Mouse (Mus musculus): ENCODE measurements around the gene Erc2. TPM values are rescaled to one million over a fixed set of nuclear protein-coding genes. Genes with fewer than 3 reads are reported as not detected.

The Erc2 gene
- total RNA-seq, 4 experiments from 2014 or later = 1.0 to 1.2 (median 1.1) TPM

GRCm38 (mm10) chr14:28375642-28376091 lies 753.4 kb downstream of the Erc2 start:
- peak; percentile 18 for DNase-seq (ENCODE audit: low spot score)

DNA sequence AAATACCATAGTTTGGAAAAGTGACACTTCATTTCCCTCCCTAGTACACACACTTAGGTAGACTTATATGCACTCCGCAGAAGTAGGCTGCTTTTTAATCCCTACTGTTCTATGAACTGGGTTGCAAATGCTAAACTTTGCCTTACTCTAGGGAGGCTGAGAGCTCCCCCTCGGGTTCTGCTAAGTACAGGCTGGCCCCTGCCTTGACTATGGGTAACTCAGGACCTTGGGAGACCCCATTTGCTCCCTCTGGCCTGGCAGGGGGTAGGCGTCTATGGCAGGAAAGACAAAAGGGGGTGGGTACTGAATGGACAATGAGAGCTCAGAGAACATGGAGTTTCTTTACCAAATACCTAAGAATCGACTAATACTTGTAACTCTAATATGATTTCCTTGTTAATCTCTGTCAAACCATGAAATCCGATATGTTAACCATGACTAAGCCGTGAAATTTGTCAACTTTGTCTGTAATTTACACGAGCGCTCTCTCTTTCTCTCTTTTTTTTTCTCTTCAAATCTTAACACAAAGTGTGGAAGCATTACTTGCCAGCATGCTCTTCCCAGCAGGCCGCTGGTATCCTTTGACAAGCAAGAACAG lies 754.1 kb downstream of the Erc2 start:
- no peak for DNase-seq (ENCODE audit: low spot score)

GRCm38 (mm10) chr14:28377519-28377918 lies 755.3 kb downstream of the Erc2 start:
- DNase-seq (ENCODE audit: low spot score) = no peak

GRCm38 (mm10) chr14:28380129-28380528 lies 757.9 kb downstream of the Erc2 start:
- no peak for DNase-seq (ENCODE audit: low spot score)

- DNase-seq (ENCODE audit: low spot score) = no peak
Observed at GRCm38 (mm10) chr14:28381801-28382550, 759.7 kb downstream of the Erc2 start.

- DNase-seq (ENCODE audit: low spot score) = no peak
Observed at GRCm38 (mm10) chr14:28386815-28387607, 764.8 kb downstream of the Erc2 start.

GRCm38 (mm10) chr14:28398915-28399314 lies 776.7 kb downstream of the Erc2 start:
- DNase-seq (ENCODE audit: low spot score) = no peak

DNA sequence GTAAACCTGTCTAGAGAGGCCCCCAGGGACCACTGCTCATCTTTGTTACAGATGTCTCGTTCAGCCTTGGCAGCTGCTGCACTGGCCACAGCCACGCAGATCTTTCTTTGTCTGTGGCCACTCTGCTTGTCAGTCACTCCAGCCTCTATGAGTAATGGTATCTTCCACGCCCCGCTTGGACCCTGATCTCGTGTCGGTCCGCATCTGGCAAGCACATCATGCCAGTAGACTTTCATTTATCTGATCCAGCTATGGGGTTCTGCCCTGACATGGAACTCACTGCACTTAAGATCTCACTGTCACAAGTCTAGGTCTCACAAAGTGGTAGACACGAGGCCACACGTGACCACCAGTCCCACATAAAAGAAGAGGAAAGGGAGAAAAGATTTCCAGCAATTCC lies 777.7 kb downstream of the Erc2 start:
- DNase-seq (ENCODE audit: low spot score) = no peak

DNA sequence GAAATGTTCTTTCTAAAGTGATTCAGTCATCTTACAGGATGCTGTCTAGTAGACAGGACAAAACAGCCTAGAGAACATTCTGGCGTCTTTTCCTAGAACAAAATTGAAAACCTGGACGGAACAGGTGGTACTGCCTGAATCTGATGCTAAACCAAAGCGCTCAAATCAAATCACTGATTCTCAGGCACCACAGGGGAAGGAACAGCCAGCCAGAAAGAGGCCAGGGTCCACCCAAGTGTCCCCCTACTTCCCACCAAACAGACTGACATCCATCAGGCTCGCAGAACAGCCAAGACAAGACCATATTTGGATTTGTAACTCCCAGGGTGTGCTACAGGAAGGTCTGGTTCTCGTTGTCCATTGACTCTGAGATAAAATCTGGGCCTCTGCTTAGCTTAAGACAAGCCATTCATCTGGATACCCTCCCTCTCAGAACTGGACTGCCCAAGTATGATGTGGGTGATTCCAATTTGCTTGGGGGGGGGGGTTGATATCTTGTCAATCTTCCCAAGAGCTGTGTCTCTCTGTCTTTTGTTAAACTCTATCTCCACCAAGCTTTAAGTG lies 783.1 kb downstream of the Erc2 start:
- no peak for DNase-seq (ENCODE audit: low spot score)

GRCm38 (mm10) chr14:28409390-28409789 lies 787.2 kb downstream of the Erc2 start:
- no peak for DNase-seq (ENCODE audit: low spot score)

DNA sequence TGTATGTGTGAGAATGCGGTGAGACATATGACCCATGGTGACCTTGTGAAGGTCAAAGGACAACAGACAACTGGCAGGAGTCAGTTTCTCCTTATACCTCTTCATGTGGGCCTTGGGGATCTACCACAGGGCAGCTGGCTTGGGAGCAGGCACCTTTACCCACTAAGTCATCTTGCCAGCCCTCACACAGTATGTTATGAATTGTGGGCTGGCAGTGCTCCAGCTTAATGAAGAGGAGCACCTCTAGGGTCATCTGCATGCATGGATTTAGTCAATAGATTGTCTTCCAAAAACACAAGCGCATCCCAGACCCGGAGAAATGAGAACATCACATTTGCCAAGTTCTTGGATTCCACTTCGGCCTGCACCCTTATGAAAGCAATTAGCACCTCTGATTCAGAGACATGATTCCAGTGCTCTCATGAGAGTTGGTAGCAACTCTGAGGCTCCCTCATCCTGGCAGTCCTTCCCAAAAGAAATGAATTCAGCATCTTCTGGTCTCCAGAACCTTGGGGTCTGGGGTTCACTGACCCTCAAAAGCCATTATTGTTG lies 787.6 kb downstream of the Erc2 start:
- DNase-seq (ENCODE audit: low spot score) = no peak

- DNase-seq (ENCODE audit: low spot score) = no peak
Observed at GRCm38 (mm10) chr14:28410789-28411225, 788.6 kb downstream of the Erc2 start.

DNA sequence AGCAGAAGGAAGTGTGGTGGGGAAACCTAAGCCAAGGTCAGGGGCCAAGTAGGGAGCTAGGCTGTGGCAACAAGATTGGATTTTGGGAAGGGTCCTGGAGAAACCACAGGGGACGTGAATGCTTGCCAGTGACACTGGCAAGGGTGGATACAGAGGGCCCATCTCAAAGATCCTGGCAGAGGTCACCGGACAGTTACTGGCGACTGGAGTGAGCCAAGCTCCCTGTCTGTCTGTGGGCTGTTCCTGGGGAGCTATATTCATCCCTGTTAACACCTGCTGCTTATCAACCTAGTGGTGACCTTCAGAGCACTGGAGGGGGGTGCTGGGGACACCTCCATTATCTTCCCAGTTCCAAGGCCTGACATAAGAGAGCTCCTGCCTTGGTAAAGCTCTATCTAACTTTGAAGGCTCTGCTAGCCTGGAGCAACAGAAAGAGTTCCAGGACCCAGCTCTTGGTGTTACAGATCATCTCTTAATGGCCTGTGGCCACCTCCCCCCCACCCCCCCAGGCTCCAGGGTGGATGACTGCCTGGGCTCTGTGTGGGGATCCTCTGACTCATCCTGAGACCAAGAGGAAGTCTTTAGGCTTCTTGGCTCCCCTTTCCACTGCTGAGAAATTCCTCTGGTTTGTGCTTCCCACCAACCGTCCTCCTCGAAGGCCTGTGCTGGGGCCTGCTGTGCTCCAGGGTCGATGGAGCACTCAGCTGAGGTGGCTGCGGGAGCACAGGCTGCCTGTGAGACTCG lies 790.2 kb downstream of the Erc2 start:
- peak; percentile 12 for DNase-seq (ENCODE audit: low spot score)

DNA sequence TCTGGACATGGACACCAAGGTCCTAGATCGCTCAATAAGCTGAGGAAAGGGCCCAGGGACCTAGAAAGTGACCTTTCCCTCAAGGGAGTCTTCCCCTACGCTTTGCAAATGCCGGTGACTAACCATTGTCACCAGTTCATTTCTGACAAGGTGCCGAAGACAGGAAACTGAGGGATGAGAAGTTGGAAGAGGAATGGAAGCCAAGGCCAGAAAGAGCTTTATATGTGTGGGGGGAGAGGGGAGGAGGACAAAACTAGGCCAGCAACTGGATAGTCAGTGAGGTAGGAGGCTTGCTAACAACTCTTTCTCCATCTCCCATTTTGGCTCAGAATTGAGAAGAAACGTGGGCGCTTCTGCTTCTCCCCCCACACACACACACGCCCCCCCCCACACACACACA lies 791.3 kb downstream of the Erc2 start:
- DNase-seq (ENCODE audit: low spot score) = no peak

- DNase-seq (ENCODE audit: low spot score) = peak; percentile 11
Observed at GRCm38 (mm10) chr14:28417019-28417418, 794.8 kb downstream of the Erc2 start.

GRCm38 (mm10) chr14:28418497-28418896 lies 796.3 kb downstream of the Erc2 start:
- no peak for DNase-seq (ENCODE audit: low spot score)

DNA sequence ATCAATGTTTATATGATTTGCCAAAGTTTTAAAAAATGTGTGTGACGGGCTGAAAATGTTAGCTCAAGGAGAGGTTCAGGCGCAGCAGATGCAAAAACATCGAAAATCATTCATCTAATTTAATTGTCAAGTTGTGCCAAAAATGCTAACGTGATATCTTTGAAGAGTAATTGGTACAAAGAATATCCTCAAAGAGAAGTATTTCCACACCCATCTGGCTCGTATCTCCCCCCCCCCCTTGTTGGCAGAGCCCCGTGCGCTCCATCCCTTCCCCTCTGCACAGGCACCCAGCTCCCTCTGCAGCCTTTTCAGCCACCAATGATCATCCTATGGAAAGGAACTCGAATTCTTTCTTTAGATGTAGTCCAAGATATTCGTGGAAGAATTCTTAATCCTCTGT lies 797.0 kb downstream of the Erc2 start:
- no peak for DNase-seq (ENCODE audit: low spot score)

GRCm38 (mm10) chr14:28420596-28420995 lies 798.4 kb downstream of the Erc2 start:
- DNase-seq (ENCODE audit: low spot score) = no peak

DNA sequence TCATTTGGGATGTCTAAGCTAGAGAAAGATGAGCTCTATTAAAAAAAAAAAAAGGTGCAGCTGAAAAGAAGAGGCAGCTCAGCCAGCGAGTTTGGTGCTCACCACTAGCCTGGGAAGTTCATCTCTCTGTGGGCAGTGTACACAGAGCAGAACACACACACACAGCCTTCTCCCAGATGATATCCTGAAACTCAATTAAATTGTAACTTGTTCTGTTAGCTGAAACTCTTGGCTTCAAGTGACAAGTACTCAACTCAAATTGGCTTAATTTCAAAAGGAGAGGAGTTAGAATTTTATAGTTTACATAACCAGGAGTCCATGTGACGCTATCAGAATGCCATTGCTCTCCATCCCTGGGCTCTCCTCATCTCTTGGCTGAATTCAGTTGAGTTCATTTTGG lies 804.4 kb downstream of the Erc2 start:
- no peak for DNase-seq (ENCODE audit: low spot score)

GRCm38 (mm10) chr14:28431703-28432309 lies 809.6 kb downstream of the Erc2 start:
- DNase-seq (ENCODE audit: low spot score) = no peak

- no peak for DNase-seq (ENCODE audit: low spot score)
Observed at GRCm38 (mm10) chr14:28434996-28435395, 812.8 kb downstream of the Erc2 start.
